ENCODE assay signal across 20 mouse cellular contexts in genomic region chr2:161053765-161054164, GRCm38 (mm10). TPM values are rescaled to one million over a fixed set of nuclear protein-coding genes. Genes with fewer than 3 reads are reported as not detected.
DNase-seq lines count a peak whose midpoint lies in the region; ATAC-seq and TF ChIP-seq lines count a peak whose summit lies in the region.
"Had no signal": no experiment of that assay in that cellular context is flagged by ENCODE, and none has a peak within 500 bp of the region (broad histone marks: within the 10 kb centered on the region; RNA-seq: fewer than 3 reads in every experiment).

No protein-coding gene starts in this region.

- H3K9me3 ChIP-seq in forebrain, embryonic 12.5 days, result no peaks in the 10 kb centered on the region
- H3K9me3 ChIP-seq: hindbrain, embryonic 13.5 days; limb, embryonic 10.5 days; liver, embryonic 12.5 days; lung, embryonic 15.5 days; megakaryocyte, embryonic 14.5 days; midbrain, embryonic 15.5 days had no signal

- DNase-seq in 416B (ENCODE audit: low read depth) (peak; percentile 52), Patski (ENCODE audit: low read depth, low spot score) (no peak), liver (no peak)
- DNase-seq in cerebellum, adult 9-11 months, result peak; percentile 84
- no peak for DNase-seq in thymus, postnatal 14 days
- DNase-seq in lung, postnatal 10 days, result no peak
- DNase-seq: heart, adult 2 months; retina, postnatal 1 day; right cerebral cortex, postnatal 4 days; thymus, postnatal 4 days had no signal

- H3K9ac ChIP-seq in forebrain, embryonic 12.5 days, result no peak overlapping the region
- H3K9ac ChIP-seq: hindbrain, embryonic 13.5 days; liver, embryonic 12.5 days; lung, embryonic 15.5 days; midbrain, embryonic 15.5 days had no signal

- no peak for TF ChIP-seq CTCF in Patski (IDR thresholded peaks at IDR 0.05)

- 0 out of 2 replicates have a peak, but pooled peaks cover under 1% of the 10 kb centered on the region for H3K4me1 ChIP-seq in forebrain, embryonic 12.5 days
- H3K4me1 ChIP-seq: hindbrain, embryonic 13.5 days; limb, embryonic 10.5 days; liver, embryonic 12.5 days; midbrain, embryonic 15.5 days had no signal

- no peak overlapping the region for H3K4me3 ChIP-seq in forebrain, embryonic 12.5 days (replicated peaks)
- H3K4me3 ChIP-seq: heart, adult 2 months; hindbrain, embryonic 13.5 days; limb, embryonic 10.5 days; liver, embryonic 12.5 days; lung, embryonic 15.5 days; megakaryocyte, embryonic 14.5 days; midbrain, embryonic 15.5 days had no signal

- H3K4me2 ChIP-seq in forebrain, embryonic 12.5 days, result no peak overlapping the region
- H3K4me2 ChIP-seq: hindbrain, embryonic 13.5 days; liver, embryonic 12.5 days; lung, embryonic 15.5 days; midbrain, embryonic 15.5 days had no signal

- peak; percentile 26 for ATAC-seq in Patski
- ATAC-seq in hematopoietic stem cell, adult 5-6 weeks (replicated peaks in 1 of 2; ENCODE audit: insufficient read depth in 1 of 2, low FRiP score in 2 of 2, low TSS enrichment in 1 of 2, low read depth in 1 of 2, poor library complexity in 2 of 2, severe bottlenecking in 2 of 2), result peak; percentile 47 to 73
- no peak for ATAC-seq in forebrain, embryonic 12.5 days (ENCODE audit: low FRiP score)
- ATAC-seq: intestine, embryonic 16.5 days; liver, embryonic 12.5 days; midbrain, embryonic 15.5 days had no signal

- no peaks in the 10 kb centered on the region for H3K27me3 ChIP-seq in Patski
- no peaks in the 10 kb centered on the region for H3K27me3 ChIP-seq in forebrain, embryonic 12.5 days
- H3K27me3 ChIP-seq: hindbrain, embryonic 13.5 days; liver, embryonic 12.5 days; lung, embryonic 15.5 days; megakaryocyte, embryonic 14.5 days; midbrain, embryonic 15.5 days had no signal

- peaks cover 24% of the 10 kb centered on the region for H3K36me3 ChIP-seq in forebrain, embryonic 12.5 days (replicated peaks)
- H3K36me3 ChIP-seq: midbrain, embryonic 15.5 days had no signal

- WGBS in forebrain, embryonic 12.5 days, result 84% methylated on average over 2 of the region's 2 CpGs

- CTCF ChIA-PET in Patski (lab: Charles Lee), result no interaction called here

- POLR2A ChIA-PET in Patski (lab: Charles Lee), result no interaction called here

- no peak overlapping the region for H3K27ac ChIP-seq in forebrain, embryonic 12.5 days
- H3K27ac ChIP-seq: heart, adult 2 months; hindbrain, embryonic 13.5 days; kidney, postnatal 0 days; limb, embryonic 10.5 days; liver, embryonic 12.5 days; lung, embryonic 15.5 days; midbrain, embryonic 15.5 days had no signal

- in situ Hi-C loops in Patski (cut with MboI; ENCODE audit: low pct_unique_long_range_greater_than_20kb), result no loop called here

RNA-seq across cellular contexts. Expression of gene Chd6, which starts 55.1 kb away (rescaled TPM):
- 23.2 TPM for polyA plus RNA-seq in Patski (2021)
- total RNA-seq in hematopoietic stem cell, adult 5-6 weeks (2017), result 69.0 and 86.4 TPM in 2 replicates
- polyA plus RNA-seq in forebrain, embryonic 12.5 days (2016; fragmentation: Nextera tagmentation; extraction: Ambion mirVana), result 45.8 and 50.3 TPM in 2 replicates

Comparison
In these comparisons a context has a peak if more than half of its experiments do, and no peak if none do; other contexts are left out.
1. DNase-seq: peak in 416B (single experiment) and cerebellum, adult 9-11 months (single experiment); none in Patski (single experiment), thymus, postnatal 14 days (single experiment), liver (single experiment) and lung, postnatal 10 days (single experiment).